Mouse (Mus musculus): ENCODE results near the gene Ptgr1. TPM values are rescaled to one million over a fixed set of nuclear protein-coding genes. Genes with fewer than 3 reads are reported as not detected.
A peak's percentile ranks its signal among the peaks of the same experiment; 100 is the strongest.

The Ptgr1 gene
- polyA plus RNA-seq, 1 experiment, result 0.10 TPM

DNA sequence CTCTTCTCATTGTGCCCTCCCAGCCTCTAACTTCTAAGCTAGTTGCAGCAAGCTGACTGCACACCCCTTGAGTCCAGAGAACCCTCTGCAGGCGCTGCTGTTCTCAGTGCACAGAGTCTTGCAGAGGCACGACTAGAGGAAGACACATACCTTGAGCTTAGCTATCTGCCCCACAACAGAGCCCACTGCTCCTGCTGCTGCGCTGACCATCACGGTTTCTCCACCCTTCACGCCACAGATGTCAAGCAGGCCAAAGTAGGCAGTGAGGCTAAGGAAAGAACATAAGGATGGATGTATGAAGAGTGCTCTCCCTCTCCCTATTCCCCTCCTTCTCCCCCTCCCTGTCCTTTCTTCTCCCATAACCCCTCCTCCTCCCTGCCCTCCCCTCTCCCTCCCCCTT is 11.2 kb downstream of the Ptgr1 start:
- Histone ChIP-seq H3K9me3 (ENCODE audit: control insufficient read depth, low read length) (no peaks in the 10 kb centered on the region), H3K4me1 (ENCODE audit: control insufficient read depth) (peaks cover 13% of the 10 kb centered on the region), H3K4me3 (replicated peaks) (no peak overlapping the region), H3K27me3 (ENCODE audit: control insufficient read depth) (no peaks in the 10 kb centered on the region), H3K36me3 (ENCODE audit: control insufficient read depth) (peaks cover 9% of the 10 kb centered on the region)
- TF ChIP-seq TAL1 (IDR thresholded peaks at IDR 0.05; ENCODE audit: low read length), result no peak
- no peak for TF ChIP-seq GATA1 (IDR thresholded peaks at IDR 0.05; ENCODE audit: low read length)

GRCm38 (mm10) chr4:58970678-58971077 is 16.2 kb downstream of the Ptgr1 start:
- TF ChIP-seq TAL1 (IDR thresholded peaks at IDR 0.05; ENCODE audit: low read length), result peak; percentile 52
- TF ChIP-seq GATA1 (IDR thresholded peaks at IDR 0.05; ENCODE audit: low read length), result 0 out of 2 replicates have a peak, but pooled peaks have one; percentile 15
- Histone ChIP-seq H3K36me3 (ENCODE audit: control insufficient read depth) (peaks cover 7% of the 10 kb centered on the region), H3K4me3 (replicated peaks) (peak overlapping the region; percentile 31)

DNA sequence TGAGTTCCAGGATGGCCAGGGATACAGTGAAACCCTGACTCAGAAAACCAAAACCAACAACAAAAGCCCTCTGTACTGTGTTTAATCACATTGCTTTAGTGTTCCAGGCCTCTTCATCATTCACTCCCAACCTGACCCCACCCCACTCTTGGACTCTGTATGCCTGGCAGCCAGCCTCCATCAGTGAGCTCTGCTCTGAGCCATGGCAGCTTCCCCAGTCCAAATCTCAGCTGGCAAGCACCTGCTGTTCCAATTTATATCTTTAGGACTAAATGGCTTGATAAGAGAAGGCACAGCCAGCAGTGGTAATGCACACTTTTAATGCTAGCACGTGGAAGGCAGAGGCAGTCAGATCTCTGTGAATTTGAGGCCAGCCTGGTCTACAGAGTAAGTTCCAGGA is 21.8 kb downstream of the Ptgr1 start:
- Histone ChIP-seq H3K27me3 (ENCODE audit: control insufficient read depth) (peaks cover 3% of the 10 kb centered on the region; the same call in 1 of the 2 replicates), H3K9me3 (ENCODE audit: control insufficient read depth, low read length) (no peaks in the 10 kb centered on the region), H3K4me1 (ENCODE audit: control insufficient read depth) (peaks cover 11% of the 10 kb centered on the region), H3K36me3 (ENCODE audit: control insufficient read depth) (no peaks in the 10 kb centered on the region), H3K4me3 (replicated peaks) (no peak overlapping the region)
- TF ChIP-seq GATA1 (IDR thresholded peaks at IDR 0.05; ENCODE audit: low read length), result no peak
- no peak for TF ChIP-seq TAL1 (IDR thresholded peaks at IDR 0.05; ENCODE audit: low read length)

More at GRCm38 (mm10) chr4:58970678-58971077, 16.2 kb downstream of the Ptgr1 start:
- H3K27me3 ChIP-seq (ENCODE audit: control insufficient read depth), result no peaks in the 10 kb centered on the region
- H3K9me3 ChIP-seq (ENCODE audit: control insufficient read depth, low read length), result no peaks in the 10 kb centered on the region
- peaks cover 30% of the 10 kb centered on the region for H3K4me1 ChIP-seq (ENCODE audit: control insufficient read depth)

GRCm38 (mm10) chr4:58963271-58963670 is 23.6 kb downstream of the Ptgr1 start:
- no peaks in the 10 kb centered on the region for H3K36me3 ChIP-seq (ENCODE audit: control insufficient read depth)
- no peaks in the 10 kb centered on the region; the same call in 1 of the 2 replicates for H3K4me1 ChIP-seq (ENCODE audit: control insufficient read depth)
- no peak overlapping the region for H3K4me3 ChIP-seq (replicated peaks)
- no peak for TF ChIP-seq TAL1 (IDR thresholded peaks at IDR 0.05; ENCODE audit: low read length)
- no peak for TF ChIP-seq GATA1 (IDR thresholded peaks at IDR 0.05; ENCODE audit: low read length)
- no peaks in the 10 kb centered on the region for H3K9me3 ChIP-seq (ENCODE audit: control insufficient read depth, low read length)
- H3K27me3 ChIP-seq (ENCODE audit: control insufficient read depth), result peaks cover 3% of the 10 kb centered on the region; the same call in 1 of the 2 replicates

GRCm38 (mm10) chr4:58961719-58962118 is 25.2 kb downstream of the Ptgr1 start:
- no peaks in the 10 kb centered on the region for H3K36me3 ChIP-seq (ENCODE audit: control insufficient read depth)
- no peaks in the 10 kb centered on the region for H3K9me3 ChIP-seq (ENCODE audit: control insufficient read depth, low read length)
- no peak overlapping the region for H3K4me3 ChIP-seq (replicated peaks)
- H3K4me1 ChIP-seq (ENCODE audit: control insufficient read depth), result no peaks in the 10 kb centered on the region
- H3K27me3 ChIP-seq (ENCODE audit: control insufficient read depth), result peaks cover 3% of the 10 kb centered on the region; the same call in 1 of the 2 replicates
- TF ChIP-seq GATA1 (IDR thresholded peaks at IDR 0.05; ENCODE audit: low read length), result no peak
- no peak for TF ChIP-seq TAL1 (IDR thresholded peaks at IDR 0.05; ENCODE audit: low read length)

DNA sequence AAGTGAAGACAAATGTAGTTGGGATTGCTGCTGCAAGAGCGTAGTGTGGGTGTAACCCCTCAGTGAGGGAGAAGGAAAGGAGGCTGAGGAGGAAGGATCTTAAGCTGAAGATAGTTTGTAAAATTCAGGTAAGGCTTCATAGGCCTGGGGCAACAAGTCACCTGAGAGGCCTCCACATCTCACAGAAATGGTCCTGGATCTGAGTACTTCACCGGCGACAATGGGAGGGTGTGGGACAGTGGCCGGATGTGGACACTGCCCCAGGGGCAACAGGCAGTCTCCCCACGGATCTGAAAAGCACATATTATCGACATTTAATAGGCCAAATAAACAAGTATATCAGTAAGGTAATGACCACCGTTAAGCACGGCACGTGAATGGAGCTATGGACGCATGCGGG is 34.3 kb downstream of the Ptgr1 start:
- H3K4me3 ChIP-seq (replicated peaks), result no peak overlapping the region
- H3K27me3 ChIP-seq (ENCODE audit: control insufficient read depth), result peaks cover 3% of the 10 kb centered on the region; the same call in 1 of the 2 replicates
- no peaks in the 10 kb centered on the region for H3K36me3 ChIP-seq (ENCODE audit: control insufficient read depth)
- peaks cover 3% of the 10 kb centered on the region; the same call in 1 of the 2 replicates for H3K9me3 ChIP-seq (ENCODE audit: control insufficient read depth, low read length)
- H3K4me1 ChIP-seq (ENCODE audit: control insufficient read depth), result no peaks in the 10 kb centered on the region
- TF ChIP-seq GATA1 (IDR thresholded peaks at IDR 0.05; ENCODE audit: low read length) (no peak), TAL1 (IDR thresholded peaks at IDR 0.05; ENCODE audit: low read length) (no peak)

- peaks cover 27% of the 10 kb centered on the region for H3K27me3 ChIP-seq (ENCODE audit: control insufficient read depth)
- H3K36me3 ChIP-seq (ENCODE audit: control insufficient read depth), result no peaks in the 10 kb centered on the region
- H3K4me3 ChIP-seq (replicated peaks), result no peak overlapping the region
- peaks cover 3% of the 10 kb centered on the region; the same call in 1 of the 2 replicates for H3K9me3 ChIP-seq (ENCODE audit: control insufficient read depth, low read length)
- TF ChIP-seq TAL1 (IDR thresholded peaks at IDR 0.05; ENCODE audit: low read length) (no peak), GATA1 (IDR thresholded peaks at IDR 0.05; ENCODE audit: low read length) (no peak)
- H3K4me1 ChIP-seq (ENCODE audit: control insufficient read depth), result peaks cover 6% of the 10 kb centered on the region
Measured at GRCm38 (mm10) chr4:58948391-58948790, 38.5 kb downstream of the Ptgr1 start.

DNA sequence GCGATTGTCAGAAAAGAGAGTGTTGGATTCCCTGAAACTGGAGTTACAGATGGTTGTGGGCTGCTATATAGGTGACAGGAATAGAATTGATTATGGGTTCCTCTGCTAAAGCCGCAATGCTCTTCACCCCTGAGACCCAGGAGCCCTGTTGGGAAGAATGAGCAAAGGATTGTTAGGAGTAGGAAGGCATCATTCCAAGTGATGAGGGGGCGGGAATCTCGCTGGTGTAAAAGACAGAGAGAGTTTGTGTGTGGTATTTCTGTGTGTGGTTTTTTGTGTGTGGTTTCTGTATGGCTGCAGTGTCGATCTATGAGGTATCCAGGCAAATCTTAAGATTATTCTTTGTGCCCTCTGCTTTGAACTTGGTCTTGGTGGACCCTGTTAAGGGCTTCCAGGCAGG is 42.2 kb downstream of the Ptgr1 start:
- H3K4me1 ChIP-seq (ENCODE audit: control insufficient read depth), result peaks cover 6% of the 10 kb centered on the region
- peaks cover 38% of the 10 kb centered on the region for H3K27me3 ChIP-seq (ENCODE audit: control insufficient read depth)
- no peaks in the 10 kb centered on the region for H3K36me3 ChIP-seq (ENCODE audit: control insufficient read depth)
- TF ChIP-seq TAL1 (IDR thresholded peaks at IDR 0.05; ENCODE audit: low read length), result no peak
- no peak for TF ChIP-seq GATA1 (IDR thresholded peaks at IDR 0.05; ENCODE audit: low read length)
- no peak overlapping the region for H3K4me3 ChIP-seq (replicated peaks)
- no peaks in the 10 kb centered on the region for H3K9me3 ChIP-seq (ENCODE audit: control insufficient read depth, low read length)

DNA sequence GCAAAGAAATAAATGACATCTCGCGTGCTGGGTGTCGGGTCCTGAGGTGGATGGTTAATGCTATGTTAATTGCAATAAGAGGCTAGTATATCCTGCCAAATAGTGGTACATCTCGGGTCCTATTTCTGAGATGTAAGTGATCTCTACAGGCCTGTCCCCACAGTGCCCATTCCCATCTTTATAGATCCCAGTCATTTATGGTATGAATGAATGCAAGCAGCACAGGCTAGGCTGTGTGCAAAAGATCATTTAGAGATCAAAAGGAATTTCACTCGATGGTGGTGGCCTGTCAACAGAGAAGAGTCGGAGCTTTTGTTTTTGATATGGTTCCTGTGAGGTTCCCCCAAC is 42.7 kb downstream of the Ptgr1 start:
- H3K4me3 ChIP-seq (replicated peaks), result peak overlapping the region; percentile 64
- TF ChIP-seq GATA1 (IDR thresholded peaks at IDR 0.05; ENCODE audit: low read length), result no peak
- no peak for TF ChIP-seq TAL1 (IDR thresholded peaks at IDR 0.05; ENCODE audit: low read length)
- no peaks in the 10 kb centered on the region for H3K36me3 ChIP-seq (ENCODE audit: control insufficient read depth)
- H3K4me1 ChIP-seq (ENCODE audit: control insufficient read depth), result peaks cover 6% of the 10 kb centered on the region
- H3K27me3 ChIP-seq (ENCODE audit: control insufficient read depth), result peaks cover 38% of the 10 kb centered on the region
- H3K9me3 ChIP-seq (ENCODE audit: control insufficient read depth, low read length), result no peaks in the 10 kb centered on the region
